Mouse (Mus musculus): Measurements from ENCODE around the gene Lin7b. TPM values are rescaled to one million over a fixed set of nuclear protein-coding genes. Genes with fewer than 3 reads are reported as not detected.

The Lin7b gene
- total and polyA plus RNA-seq, 3 experiments: 1.3 to 3.8 TPM; not detected in 1

DNA sequence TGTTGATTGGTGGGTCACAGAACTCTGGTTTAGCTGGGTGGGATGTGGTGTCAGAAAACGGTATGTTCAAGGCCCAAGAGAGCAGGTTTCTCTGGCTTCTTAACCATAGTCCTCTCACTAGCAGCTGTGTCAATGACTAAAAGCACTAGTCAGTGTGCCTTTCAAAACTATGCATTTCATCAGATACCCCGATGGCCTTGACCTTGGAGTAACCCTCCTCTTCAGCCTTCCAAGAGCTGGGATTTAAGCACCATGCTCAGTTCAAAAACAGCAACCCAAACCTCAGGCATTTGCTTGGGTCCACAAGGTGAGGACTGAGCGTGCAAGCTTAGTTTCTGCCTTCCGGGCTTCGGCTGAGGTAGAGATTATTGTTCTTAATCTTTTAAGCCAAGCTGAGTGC is 2.0 kb upstream of the Lin7b start:
- H3K36me3 ChIP-seq (ENCODE audit: control insufficient read depth in 1 of 2, insufficient read depth in 2 of 2, low read length in 2 of 2): peaks cover 16 to 26% of the 10 kb centered on the region in 2 experiments
- H3K9me3 ChIP-seq (replicated peaks; ENCODE audit: insufficient read depth, low read length): no peaks in the 10 kb centered on the region
- H3K79me2 ChIP-seq (ENCODE audit: control insufficient read depth, insufficient read depth, low read length, poor library complexity): no peaks in the 10 kb centered on the region; the same call in none of the 2 replicates
- H3K4me1 ChIP-seq (ENCODE audit: control insufficient read depth in 1 of 2, insufficient read depth in 2 of 2, low read length in 2 of 2): peaks cover 6 to 21% of the 10 kb centered on the region in 2 experiments
- H3K9ac ChIP-seq (ENCODE audit: control insufficient read depth, low read depth, low read length, poor library complexity, severe bottlenecking): no peak overlapping the region
- TF ChIP-seq BHLHE40 (IDR thresholded peaks at IDR 0.05; ENCODE audit: borderline replicate concordance, low read depth, low read length): no peak
- TF ChIP-seq SIN3A (IDR thresholded peaks at IDR 0.05; ENCODE audit: low read length): no peak
- TF ChIP-seq POLR2AphosphoS2 (IDR thresholded peaks at IDR 0.05; ENCODE audit: low read length): no peak; the same call in 1 of the 2 replicates
- TF ChIP-seq ETS1 (IDR thresholded peaks at IDR 0.05; ENCODE audit: low read depth, low read length): no peak
- no peak for TF ChIP-seq ZNF384 (IDR thresholded peaks at IDR 0.05; ENCODE audit: low read depth, low read length)
- TF ChIP-seq TCF12 (IDR thresholded peaks at IDR 0.05; ENCODE audit: low read depth, low read length): no peak
- no peak for TF ChIP-seq HCFC1 (IDR thresholded peaks at IDR 0.05; ENCODE audit: low read depth, low read length)
- TF ChIP-seq POLR2A (IDR thresholded peaks at IDR 0.05; ENCODE audit: control insufficient read depth in 1 of 2, insufficient read depth in 1 of 2, low read depth in 1 of 2, low read length in 2 of 2, poor library complexity in 1 of 2): no peak
- TF ChIP-seq MAZ (IDR thresholded peaks at IDR 0.05; ENCODE audit: low read depth, low read length): no peak
- no peak for TF ChIP-seq NRF1 (IDR thresholded peaks at IDR 0.05; ENCODE audit: insufficient read depth, low read depth, low read length, poor library complexity, severe bottlenecking)
- H3K27me3 ChIP-seq (ENCODE audit: control insufficient read depth in 1 of 2, insufficient read depth in 2 of 2, low read length in 2 of 2): no peaks in the 10 kb centered on the region
- H3K4me3 ChIP-seq (ENCODE audit: control insufficient read depth in 1 of 2, insufficient read depth in 1 of 2, low read depth in 2 of 2, low read length in 2 of 2): no peak overlapping the region
- no peak overlapping the region for H3K27ac ChIP-seq (ENCODE audit: control insufficient read depth, low read depth, low read length)
- no peak for DNase-seq (ENCODE audit: low read depth, low spot score)

GRCm38 (mm10) chr7:45369836-45370474 is 428 bp downstream of the Lin7b start:
- Histone ChIP-seq H3K9ac (ENCODE audit: control insufficient read depth, low read depth, low read length, poor library complexity, severe bottlenecking) (no peak overlapping the region; the same call in 1 of the 2 replicates), H3K4me3 (ENCODE audit: control insufficient read depth in 1 of 2, insufficient read depth in 1 of 2, low read depth in 2 of 2, low read length in 2 of 2) (peak overlapping the region; percentile 25 to 57; a peak in 3 of 4 replicates), H3K36me3 (ENCODE audit: control insufficient read depth in 1 of 2, insufficient read depth in 2 of 2, low read length in 2 of 2) (peaks cover 7 to 12% of the 10 kb centered on the region in 2 experiments), H3K27me3 (ENCODE audit: control insufficient read depth in 1 of 2, insufficient read depth in 2 of 2, low read length in 2 of 2) (no peaks in the 10 kb centered on the region), H3K9me3 (replicated peaks; ENCODE audit: insufficient read depth, low read length) (no peaks in the 10 kb centered on the region), H3K27ac (ENCODE audit: control insufficient read depth, low read depth, low read length) (no peak overlapping the region), H3K4me1 (ENCODE audit: control insufficient read depth in 1 of 2, insufficient read depth in 2 of 2, low read length in 2 of 2) (peaks cover 0 to 22% of the 10 kb centered on the region in 2 experiments; a peak in 2 of 4 replicates), H3K79me2 (ENCODE audit: control insufficient read depth, insufficient read depth, low read length, poor library complexity) (no peaks in the 10 kb centered on the region; the same call in 1 of the 2 replicates)
- TF ChIP-seq ZMIZ1 (IDR thresholded peaks at IDR 0.05; ENCODE audit: low read depth, low read length) (no peak), BHLHE40 (IDR thresholded peaks at IDR 0.05; ENCODE audit: borderline replicate concordance, low read depth, low read length) (no peak), USF1 (IDR thresholded peaks at IDR 0.05; ENCODE audit: low read depth, low read length) (no peak), SIN3A (IDR thresholded peaks at IDR 0.05; ENCODE audit: low read length) (no peak), ZC3H11A (IDR thresholded peaks at IDR 0.05; ENCODE audit: low read depth, low read length) (no peak), MAX (IDR thresholded peaks at IDR 0.05; ENCODE audit: low read length) (no peak), TBP (IDR thresholded peaks at IDR 0.05; ENCODE audit: low read depth, low read length) (no peak), NELFE (IDR thresholded peaks at IDR 0.05; ENCODE audit: low read depth, low read length) (no peak), ETS1 (IDR thresholded peaks at IDR 0.05; ENCODE audit: low read depth, low read length) (no peak), POLR2AphosphoS2 (IDR thresholded peaks at IDR 0.05; ENCODE audit: low read length) (no peak), POLR2AphosphoS5 (IDR thresholded peaks at IDR 0.05; ENCODE audit: borderline replicate concordance, low read depth, low read length) (no peak), MYB (IDR thresholded peaks at IDR 0.05; ENCODE audit: low read depth, low read length) (no peak), GATA1 (IDR thresholded peaks at IDR 0.05; ENCODE audit: low read depth, low read length) (no peak), MEF2A (IDR thresholded peaks at IDR 0.05; ENCODE audit: extremely low read depth, insufficient replicate concordance, low read depth, low read length, poor library complexity, severe bottlenecking) (no peak), UBTF (IDR thresholded peaks at IDR 0.05; ENCODE audit: borderline replicate concordance, insufficient read depth, low read depth, low read length) (no peak), ZNF384 (IDR thresholded peaks at IDR 0.05; ENCODE audit: low read depth, low read length) (no peak)
- no peak for DNase-seq (ENCODE audit: low read depth, low spot score)

Data from MEL (cell line).